Mouse (Mus musculus) C2C12 (cell line): ENCODE measurements around the gene Smoc2. TPM values are rescaled to one million over a fixed set of nuclear protein-coding genes. Genes with fewer than 3 reads are reported as not detected.
A peak's percentile ranks its signal among the peaks of the same experiment; 100 is the strongest.

Experiments
- H3K27me3 ChIP-seq: one replicate; pipeline ENCODE4 v1.6.1; 2011; ENCODE audit not compliant: control insufficient read depth, insufficient read depth, insufficient read length
- H3K36me3 ChIP-seq: one replicate; pipeline ENCODE4 v1.6.1; 2011; ENCODE audit not compliant: control insufficient read depth, insufficient read depth
- H3K4me3 ChIP-seq: one replicate; pipeline ENCODE4 v1.5.1; 2011; ENCODE audit warnings: mild to moderate bottlenecking, control low read depth; ENCODE audit not compliant: poor library complexity, insufficient read depth, severe bottlenecking
- H3K79me2 ChIP-seq: one replicate; pipeline ENCODE4 v1.6.1; 2011; ENCODE audit not compliant: control insufficient read depth, insufficient read depth
- H3K79me3 ChIP-seq: one replicate; pipeline ENCODE4 v1.6.1; 2011; ENCODE audit warnings: low read depth, control low read depth
- H3ac ChIP-seq: one replicate; pipeline ENCODE3; 2011; ENCODE audit warnings: low read depth; ENCODE audit not compliant: control insufficient read depth, insufficient read length
- CEBPB ChIP-seq: IDR thresholded peaks from one replicate; pipeline ENCODE4 v1.6.1; 2011; ENCODE audit warnings: low read depth, mild to moderate bottlenecking, control low read depth, moderate library complexity
- CTCF ChIP-seq: IDR thresholded peaks from one replicate; pipeline ENCODE4 v1.5.1; 2011; ENCODE audit not compliant: control insufficient read depth, insufficient read depth, insufficient read length
- FOSL1 ChIP-seq: IDR thresholded peaks from one replicate; pipeline ENCODE4 v1.8.0; 2011; ENCODE audit warnings: mild to moderate bottlenecking, low read length; ENCODE audit not compliant: poor library complexity, insufficient read depth, severe bottlenecking
- MAX ChIP-seq: IDR thresholded peaks from one replicate; pipeline ENCODE4 v1.6.1; 2011; ENCODE audit warnings: mild to moderate bottlenecking, control low read depth
- MYOD1 ChIP-seq: IDR thresholded peaks from one replicate; pipeline ENCODE4 v1.6.1; 2011; ENCODE audit warnings: low read depth; ENCODE audit not compliant: control insufficient read depth, insufficient read length
- MYOG ChIP-seq: IDR thresholded peaks from one replicate; pipeline ENCODE4 v1.6.1; 2011; ENCODE audit not compliant: control insufficient read depth, insufficient read length; ENCODE audit errors: extremely low read depth
- USF1 ChIP-seq: IDR thresholded peaks from one replicate; pipeline ENCODE4 v1.6.1; 2011; ENCODE audit warnings: low read depth, mild to moderate bottlenecking, control low read depth, moderate library complexity
- long read RNA-seq, 2 experiments: library from polyadenylated mRNA; unstranded; transcript quantifications; one replicate each; pipeline ENCODE4 v2.0.0; 2019 to 2020
- polyA plus RNA-seq: library from polyadenylated mRNA; unstranded; fragments of >200 nt; fragmentation: generic; extraction: Trizol; gene quantifications from one replicate; pipeline ENCODE4 v1.2.1, GENCODE M21; 2012; ENCODE audit warnings: missing spikeins

The Smoc2 gene
- 69.7 TPM for polyA plus RNA-seq
- long read RNA-seq, experiment 1, transcript Smoc2-201 (13 exons, 2,832 nt), result major isoform, 25 of 26 reads
- long read RNA-seq, experiment 1, partial matches to known transcripts, result 1 of 26 reads
- long read RNA-seq, experiment 1, other reads (novel, unspliced or antisense), result 0 of 26 reads
- long read RNA-seq, experiment 2, transcript Smoc2-201 (13 exons, 2,832 nt), result major isoform, 298 of 332 reads
- long read RNA-seq, experiment 2, transcript Smoc2-204 (13 exons, 2,817 nt), result minor isoform, 12 of 332 reads
- long read RNA-seq, experiment 2, partial matches to known transcripts, result 1 of 332 reads
- long read RNA-seq, experiment 2, other reads (novel, unspliced or antisense), result 21 of 332 reads

DNA sequence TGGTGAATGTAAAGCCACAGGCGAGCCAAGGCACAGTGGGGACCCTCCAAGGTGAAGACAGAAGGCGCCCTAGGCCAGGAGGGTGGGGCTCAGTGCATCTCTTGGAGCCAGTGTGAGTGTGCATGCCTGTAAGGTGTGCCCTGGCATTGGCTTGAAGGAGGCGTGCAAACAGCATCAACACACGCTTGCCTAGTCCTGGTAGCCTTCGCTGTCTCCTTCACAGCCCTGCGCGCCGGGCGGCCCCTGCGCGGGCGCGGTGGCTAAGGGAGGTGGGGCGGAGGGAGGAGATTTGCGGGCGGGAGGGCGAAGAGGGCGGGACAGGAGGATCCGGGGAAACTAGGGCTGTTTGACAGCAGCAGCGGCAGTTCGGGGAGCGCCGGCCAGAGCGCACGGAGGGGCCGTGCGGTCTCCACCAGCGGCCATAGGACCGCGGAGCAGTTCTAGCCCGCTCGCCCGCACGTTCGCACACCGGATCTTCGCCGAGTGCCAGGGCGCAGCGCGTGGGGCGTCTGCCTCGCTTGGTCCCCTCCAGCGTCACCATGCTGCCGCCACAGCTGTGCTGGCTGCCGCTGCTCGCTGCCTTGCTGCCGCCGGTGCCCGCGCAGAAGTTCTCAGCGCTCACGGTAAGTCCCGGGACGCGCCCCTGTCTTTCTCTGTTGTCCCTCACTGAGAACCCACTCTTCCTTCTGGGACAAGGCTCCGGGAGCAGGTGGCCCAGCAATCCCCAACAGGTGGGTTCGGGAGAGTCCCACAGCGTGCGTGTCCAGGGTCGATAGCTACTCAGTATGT is at the start of gene Smoc2:
Gene Smoc2 (plus strand): TSS at position 330 of the 789 bp plus-strand sequence.
- peak within 1 kb of the TSS; percentile 95 for H3ac ChIP-seq
- TF ChIP-seq USF1 (no peak), FOSL1 (no peak), MYOG (no peak)
- no peaks in the 10 kb centered on the region for H3K27me3 ChIP-seq
- H3K4me3 ChIP-seq, result peak within 1 kb of the TSS; percentile 31
- H3K79me2 ChIP-seq, result peaks cover 14% of the 10 kb centered on the region
- H3K36me3 ChIP-seq, result no peaks in the 10 kb centered on the region
- no peaks in the 10 kb centered on the region for H3K79me3 ChIP-seq

DNA sequence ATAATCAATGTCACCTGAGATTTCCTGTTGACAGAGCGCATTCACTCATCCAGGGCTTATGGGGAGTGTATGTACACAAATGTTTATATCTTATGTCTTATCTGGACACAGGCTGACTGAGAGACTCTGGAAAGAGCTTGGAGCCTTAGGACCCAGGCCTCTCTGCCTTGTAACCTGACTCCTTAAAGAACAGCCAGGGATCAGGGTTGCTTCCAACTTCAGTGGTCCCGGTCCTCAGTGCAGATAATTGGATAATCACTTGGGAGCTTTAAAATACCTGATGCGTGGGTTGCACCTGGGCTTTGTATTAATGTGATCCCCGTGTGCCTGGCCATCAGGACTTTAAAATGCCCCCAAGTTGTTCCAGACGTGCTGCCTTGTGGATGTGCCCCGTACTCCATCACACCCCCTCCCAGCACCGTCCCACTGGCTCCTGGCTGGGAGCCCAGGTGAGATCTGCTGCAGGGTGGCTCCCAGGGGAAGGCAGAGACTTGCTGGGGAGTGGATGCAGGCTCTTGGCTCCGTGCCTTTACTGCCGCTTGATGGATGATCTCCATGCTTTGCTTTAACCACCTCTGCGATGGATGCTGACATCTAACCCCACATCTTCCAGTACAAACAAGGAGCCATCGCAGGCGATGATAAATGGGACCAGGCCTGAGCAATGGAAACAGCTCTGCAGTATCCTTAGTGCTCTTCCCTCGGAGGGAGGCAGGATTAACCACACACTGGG is 48.4 kb upstream of the Smoc2 start:
- peaks cover 3% of the 10 kb centered on the region for H3K27me3 ChIP-seq
- H3K4me3 ChIP-seq, result no peak overlapping the region
- no peak overlapping the region for H3ac ChIP-seq
- TF ChIP-seq FOSL1 (no peak), MAX (no peak), MYOG (no peak), USF1 (no peak), MYOD1 (no peak), CEBPB (no peak), CTCF (no peak)
- H3K36me3 ChIP-seq, result no peaks in the 10 kb centered on the region
- no peaks in the 10 kb centered on the region for H3K79me3 ChIP-seq
- H3K79me2 ChIP-seq, result no peaks in the 10 kb centered on the region

DNA sequence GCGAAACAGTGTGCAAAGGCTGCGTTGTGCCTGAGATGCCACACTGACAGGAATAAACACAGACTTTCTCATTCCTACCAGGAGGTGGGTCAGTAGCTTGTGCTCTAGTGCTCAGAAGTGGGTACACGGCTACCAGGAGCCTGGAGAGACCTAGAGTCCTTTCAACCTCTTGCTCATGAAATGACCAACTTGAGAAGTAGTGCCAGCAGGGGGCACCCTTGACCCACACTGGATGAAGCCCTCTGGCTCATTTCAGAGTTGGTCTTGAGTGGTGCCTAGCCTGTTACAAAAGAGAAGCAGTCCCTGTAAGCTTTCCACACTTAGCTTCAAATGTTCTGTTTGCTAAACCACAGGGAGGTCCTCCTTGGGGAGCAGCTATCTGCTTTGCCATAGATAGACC is 46.7 kb upstream of the Smoc2 start:
- Histone ChIP-seq H3K79me2 (no peaks in the 10 kb centered on the region), H3K27me3 (no peaks in the 10 kb centered on the region), H3K4me3 (no peak overlapping the region), H3K36me3 (no peaks in the 10 kb centered on the region), H3ac (no peak overlapping the region), H3K79me3 (no peaks in the 10 kb centered on the region)
- TF ChIP-seq MYOD1 (no peak), CTCF (peak; percentile 71)

DNA sequence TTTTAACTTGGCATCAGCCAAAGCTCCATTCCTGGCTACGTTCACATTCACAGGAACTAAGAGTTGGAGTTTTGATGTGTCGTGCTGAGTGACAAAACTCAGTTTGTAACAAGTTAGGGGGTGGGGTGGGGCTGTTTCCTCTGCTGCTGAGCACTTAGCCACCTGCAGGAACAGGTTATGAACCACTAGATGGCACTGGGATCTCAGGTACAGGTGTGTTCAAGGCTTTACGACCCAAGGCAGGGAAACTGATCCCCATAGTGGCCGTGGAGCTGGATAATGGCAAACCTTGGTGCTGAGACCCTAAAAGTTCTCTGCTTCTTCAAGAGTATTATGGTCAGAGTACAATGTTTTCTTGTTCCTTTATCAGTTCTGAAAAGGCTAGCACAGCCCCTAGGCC is 45.6 kb upstream of the Smoc2 start:
- H3K79me3 ChIP-seq, result no peaks in the 10 kb centered on the region
- no peaks in the 10 kb centered on the region for H3K79me2 ChIP-seq
- H3ac ChIP-seq, result no peak overlapping the region
- no peak overlapping the region for H3K4me3 ChIP-seq
- H3K27me3 ChIP-seq, result no peaks in the 10 kb centered on the region
- TF ChIP-seq USF1, result no peak
- TF ChIP-seq CTCF, result no peak
- no peak for TF ChIP-seq MAX
- TF ChIP-seq MYOG, result no peak
- TF ChIP-seq MYOD1, result no peak
- no peak for TF ChIP-seq CEBPB
- no peak for TF ChIP-seq FOSL1
- H3K36me3 ChIP-seq, result no peaks in the 10 kb centered on the region

DNA sequence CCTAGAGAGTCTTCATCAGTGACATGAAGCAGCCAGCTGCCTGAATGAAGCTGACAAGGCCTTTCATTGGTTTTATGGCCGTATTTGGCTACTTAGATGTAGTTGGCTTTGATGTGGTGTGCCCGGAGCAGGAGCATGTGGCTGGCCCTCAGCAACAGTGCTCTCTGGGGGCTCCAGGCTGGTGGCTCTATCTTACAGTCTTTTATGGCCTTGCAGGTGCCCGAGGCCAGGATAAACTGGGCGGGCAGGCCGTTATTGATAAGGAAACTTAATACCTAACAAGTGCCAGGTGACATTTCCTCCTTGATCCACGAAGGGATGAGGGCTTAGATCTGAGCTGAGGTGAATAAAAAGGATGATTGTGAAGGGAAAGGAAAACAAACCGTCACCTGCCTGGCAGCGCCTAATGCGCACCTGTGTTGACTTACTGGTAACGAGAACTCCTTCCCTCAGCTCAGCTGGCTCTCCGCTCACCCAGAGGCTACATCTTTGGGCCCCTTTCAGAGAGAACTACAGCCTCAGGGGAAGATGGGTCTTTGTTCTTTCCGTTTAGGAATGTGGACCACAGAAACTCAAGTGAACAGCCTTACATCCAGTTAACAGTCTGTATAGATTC is 44.4 kb upstream of the Smoc2 start:
- H3K36me3 ChIP-seq, result no peaks in the 10 kb centered on the region
- TF ChIP-seq CEBPB (no peak), USF1 (no peak), CTCF (no peak), MYOG (no peak), MAX (no peak), FOSL1 (no peak), MYOD1 (no peak)
- no peaks in the 10 kb centered on the region for H3K79me2 ChIP-seq
- H3K27me3 ChIP-seq, result no peaks in the 10 kb centered on the region
- no peaks in the 10 kb centered on the region for H3K79me3 ChIP-seq
- H3ac ChIP-seq, result no peak overlapping the region
- no peak overlapping the region for H3K4me3 ChIP-seq
